Mouse (Mus musculus): ENCODE measurements around the gene Rasa3. TPM values are rescaled to one million over a fixed set of nuclear protein-coding genes. Genes with fewer than 3 reads are reported as not detected.

Gene Rasa3
- total RNA-seq, 2 experiments from 2014 or later = 5.9 to 10.5 TPM

DNA sequence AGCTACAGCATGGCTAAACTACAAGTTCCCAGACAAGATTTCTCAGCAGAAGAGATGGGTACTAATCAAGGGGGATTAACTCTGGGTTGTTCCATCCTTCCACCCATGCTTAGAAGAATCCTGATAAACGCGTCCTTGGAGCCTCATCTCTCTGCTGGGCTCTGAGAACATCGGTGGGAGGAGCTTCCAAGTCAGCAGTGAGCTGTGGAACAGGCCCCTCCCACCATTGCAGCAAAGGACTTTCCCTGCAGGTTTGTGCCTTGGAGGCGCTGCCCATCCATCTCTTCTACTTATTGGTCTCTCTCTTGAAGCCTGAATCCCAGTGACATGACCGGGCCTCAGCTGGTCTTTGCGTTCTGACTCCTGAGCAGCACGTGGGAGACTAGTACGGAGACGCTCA lies 36.2 kb downstream of the Rasa3 start:
- no peak for DNase-seq
- intact Hi-C loops (cut with DNase I) = no loop called here
- no peak overlapping the region for H3K4me3 ChIP-seq
- TF ChIP-seq CTCF (IDR thresholded peaks at IDR 0.05) = no peak
- peak overlapping the region; percentile 78 for H3K27ac ChIP-seq

GRCm38 (mm10) chr8:13640452-13640883 lies 36.9 kb downstream of the Rasa3 start:
- Histone ChIP-seq H3K4me3 (no peak overlapping the region), H3K27ac (peak overlapping the region; percentile 78)
- intact Hi-C loops (cut with DNase I) = no loop called here
- peak; percentile 66 for DNase-seq
- no peak for TF ChIP-seq CTCF (IDR thresholded peaks at IDR 0.05)

DNA sequence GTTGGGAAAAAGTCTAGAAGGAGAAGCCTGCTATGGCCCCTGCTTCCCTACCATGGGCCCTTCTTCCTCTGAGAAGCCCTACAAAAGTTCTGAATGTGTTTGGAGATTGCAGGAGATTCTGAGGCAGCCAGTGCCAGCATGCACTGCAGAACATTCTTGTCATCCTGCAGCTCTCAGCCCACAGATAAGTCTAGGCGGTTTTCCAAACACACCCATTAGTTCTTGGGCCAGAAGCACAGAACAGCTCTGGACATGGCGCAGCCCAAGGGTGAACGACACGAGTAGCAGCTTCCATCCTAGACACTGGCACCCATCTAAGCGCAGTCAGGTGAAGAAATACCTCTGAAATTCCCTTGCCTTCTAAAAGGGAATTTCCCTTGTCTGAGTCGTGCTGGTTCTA lies 44.3 kb downstream of the Rasa3 start:
- TF ChIP-seq CTCF (IDR thresholded peaks at IDR 0.05) = no peak
- DNase-seq = no peak
- Histone ChIP-seq H3K27ac (no peak overlapping the region), H3K4me3 (no peak overlapping the region)
- intact Hi-C loops (cut with DNase I) = no loop called here

DNA sequence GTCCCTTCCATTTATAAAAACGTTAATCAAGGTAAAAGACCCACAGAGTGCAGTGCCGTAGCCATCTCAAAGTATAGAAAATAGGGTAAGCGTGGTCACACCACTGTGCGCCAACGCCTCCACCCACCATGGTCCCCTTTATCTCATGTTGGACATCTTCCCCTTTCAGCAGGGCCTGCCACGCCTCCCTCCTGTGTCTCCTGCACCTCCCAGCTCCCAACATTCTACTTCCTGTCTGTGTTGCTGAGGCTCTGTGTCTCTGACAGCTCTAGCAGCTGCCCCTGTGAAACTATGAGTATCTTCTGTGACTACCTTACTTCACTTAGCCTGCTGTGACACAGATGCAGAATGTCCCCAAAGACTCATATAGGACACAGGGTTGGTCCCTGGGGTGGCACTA lies 45.1 kb downstream of the Rasa3 start:
- intact Hi-C loops (cut with DNase I) = no loop called here
- no peak for DNase-seq
- H3K27ac ChIP-seq = no peak overlapping the region
- no peak overlapping the region for H3K4me3 ChIP-seq
- TF ChIP-seq CTCF (IDR thresholded peaks at IDR 0.05) = no peak

DNA sequence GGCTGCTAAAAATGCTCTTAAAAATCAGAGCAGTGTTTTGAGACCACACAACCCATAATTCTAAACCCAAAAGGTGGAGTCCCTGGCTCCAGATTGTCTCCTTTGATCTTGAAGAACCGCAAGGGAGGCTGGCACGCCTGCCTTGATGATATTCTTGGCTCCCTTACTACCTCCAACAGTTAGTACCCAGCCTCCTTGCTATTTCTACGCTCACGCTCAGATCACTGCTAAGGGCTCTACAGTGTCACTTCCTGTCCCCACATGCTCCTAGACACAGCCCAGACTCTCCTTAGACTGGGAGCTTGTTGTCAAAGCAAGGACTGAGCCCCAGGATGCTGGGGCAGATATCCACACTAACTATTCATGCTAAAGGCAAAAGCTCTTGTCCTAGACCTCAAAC lies 46.6 kb downstream of the Rasa3 start:
- Histone ChIP-seq H3K27ac (peak overlapping the region; percentile 65), H3K4me3 (no peak overlapping the region)
- DNase-seq = no peak
- no peak for TF ChIP-seq CTCF (IDR thresholded peaks at IDR 0.05)
- intact Hi-C loops (cut with DNase I) = no loop called here

GRCm38 (mm10) chr8:13630171-13630570 lies 47.2 kb downstream of the Rasa3 start:
- peak overlapping the region; percentile 65 for H3K27ac ChIP-seq
- no peak overlapping the region for H3K4me3 ChIP-seq
- intact Hi-C loops (cut with DNase I) = no loop called here
- TF ChIP-seq CTCF (IDR thresholded peaks at IDR 0.05) = no peak
- no peak for DNase-seq

GRCm38 (mm10) chr8:13629351-13630090 lies 47.9 kb downstream of the Rasa3 start:
- Histone ChIP-seq H3K4me3 (no peak overlapping the region), H3K27ac (peak overlapping the region; percentile 65)
- no peak for DNase-seq
- no peak for TF ChIP-seq CTCF (IDR thresholded peaks at IDR 0.05)
- intact Hi-C loops (cut with DNase I) = no loop called here

- TF ChIP-seq CTCF (IDR thresholded peaks at IDR 0.05) = no peak
- DNase-seq = no peak
- H3K4me3 ChIP-seq = no peak overlapping the region
- no peak overlapping the region for H3K27ac ChIP-seq
- intact Hi-C loops (cut with DNase I) = no loop called here
Observed at GRCm38 (mm10) chr8:13628067-13628466, 49.3 kb downstream of the Rasa3 start.

DNA sequence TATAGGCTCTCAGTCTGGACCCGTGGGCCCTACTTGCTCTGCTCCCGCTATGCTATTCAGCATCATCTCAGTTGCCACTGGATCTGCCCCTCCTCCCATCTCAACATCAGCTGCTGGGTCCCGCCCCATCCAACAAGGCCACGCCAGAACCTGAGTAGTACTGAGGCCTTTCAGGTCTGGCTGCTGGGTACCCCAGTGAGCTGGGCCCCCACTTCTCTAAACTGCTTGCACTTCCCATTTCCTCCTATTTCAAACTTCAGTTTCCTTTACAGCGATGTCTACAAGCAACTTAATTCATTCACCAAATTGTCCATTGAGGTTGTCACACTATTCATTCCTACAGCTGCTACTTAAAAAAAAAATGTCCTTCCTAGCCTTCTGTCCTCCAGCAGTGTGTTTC lies 49.8 kb downstream of the Rasa3 start:
- intact Hi-C loops (cut with DNase I) = no loop called here
- H3K4me3 ChIP-seq = no peak overlapping the region
- H3K27ac ChIP-seq = no peak overlapping the region
- no peak for DNase-seq
- no peak for TF ChIP-seq CTCF (IDR thresholded peaks at IDR 0.05)

DNA sequence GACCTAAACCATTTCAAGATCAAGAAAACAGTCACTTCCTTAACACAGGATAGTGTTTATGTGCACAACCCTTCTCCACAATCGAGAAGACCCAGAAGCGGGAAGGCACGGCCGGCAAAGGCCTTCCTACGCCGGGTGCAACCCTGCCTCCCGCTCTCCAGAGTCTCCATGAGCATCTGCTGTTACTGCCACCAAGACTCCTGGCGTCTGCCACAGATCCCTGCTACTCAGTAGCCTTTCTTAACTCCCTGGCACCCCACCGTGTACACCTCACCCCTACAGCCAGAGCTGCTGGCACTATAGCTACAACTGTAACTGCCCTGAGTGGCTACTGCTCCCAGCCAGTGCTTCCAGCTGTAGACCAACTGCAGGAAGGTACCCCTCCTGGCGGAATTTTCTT lies 51.3 kb downstream of the Rasa3 start:
- no peak for DNase-seq
- intact Hi-C loops (cut with DNase I) = no loop called here
- Histone ChIP-seq H3K27ac (peak overlapping the region; percentile 84; the same call in 1 of the 2 replicates), H3K4me3 (no peak overlapping the region)
- TF ChIP-seq CTCF (IDR thresholded peaks at IDR 0.05) = no peak

GRCm38 (mm10) chr8:13625281-13625970 lies 52.0 kb downstream of the Rasa3 start:
- no peak overlapping the region for H3K4me3 ChIP-seq
- intact Hi-C loops (cut with DNase I) = no loop called here
- H3K27ac ChIP-seq = peak overlapping the region; percentile 84
- TF ChIP-seq CTCF (IDR thresholded peaks at IDR 0.05) = no peak
- DNase-seq = no peak

DNA sequence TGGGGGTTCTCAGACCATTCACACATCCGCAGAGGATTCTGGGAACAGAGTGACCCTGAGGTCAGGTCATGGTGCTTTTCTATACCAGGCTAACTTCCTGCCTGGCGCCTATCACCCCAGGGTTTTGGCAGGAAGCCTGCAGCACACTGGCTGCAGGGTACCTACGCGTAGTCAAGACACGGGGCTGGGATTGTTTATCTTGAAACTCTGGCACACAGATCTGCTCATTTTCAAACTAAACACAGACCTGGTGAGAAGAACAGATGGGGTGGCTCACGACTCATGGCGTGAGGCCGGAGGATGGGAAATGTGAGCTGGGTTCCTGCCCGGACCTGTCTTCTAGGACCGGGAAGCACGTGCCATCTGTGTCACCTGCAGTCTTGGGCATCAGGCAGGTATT lies 52.5 kb downstream of the Rasa3 start:
- TF ChIP-seq CTCF (IDR thresholded peaks at IDR 0.05) = no peak
- H3K27ac ChIP-seq = peak overlapping the region; percentile 84
- intact Hi-C loops (cut with DNase I) = no loop called here
- H3K4me3 ChIP-seq = no peak overlapping the region
- no peak for DNase-seq

DNA sequence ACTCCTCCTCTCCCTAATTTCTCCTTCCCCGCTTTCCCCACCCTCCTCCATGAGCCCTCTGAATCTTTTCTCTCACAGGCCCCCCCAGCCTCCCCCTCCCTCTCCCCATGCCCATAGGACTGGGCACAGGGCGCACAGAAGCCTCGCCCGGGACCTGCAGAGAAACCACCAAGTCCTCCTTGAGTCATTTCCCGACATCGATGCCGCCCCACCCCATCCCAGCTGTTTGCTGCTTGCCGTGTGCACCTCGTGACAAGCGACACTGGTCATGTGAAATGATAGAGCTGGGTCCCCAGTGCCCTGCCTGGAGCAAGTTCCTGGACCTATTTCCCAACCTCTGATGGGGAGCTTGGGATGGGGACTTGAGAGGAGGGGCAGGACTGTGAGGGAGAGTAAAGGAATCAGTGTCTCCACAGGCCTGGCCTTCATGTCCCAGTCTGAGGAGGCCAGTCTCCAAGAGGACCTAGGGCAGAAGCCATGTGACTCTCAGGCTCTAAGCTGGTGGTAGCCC lies 53.4 kb downstream of the Rasa3 start:
- peak; percentile 86 for DNase-seq
- intact Hi-C loops (cut with DNase I) = no loop called here
- H3K27ac ChIP-seq = peak overlapping the region; percentile 84
- no peak for TF ChIP-seq CTCF (IDR thresholded peaks at IDR 0.05)
- peak overlapping the region; percentile 43 for H3K4me3 ChIP-seq
